Mouse (Mus musculus) spleen, adult 2 months (tissue): ENCODE data around the gene Aacs.

Source experiments
- CTCF ChIP-seq: fragments of 200-500 bp; IDR thresholded peaks from 2 replicates; pipeline ENCODE4 v1.5.1; 2011; ENCODE audit warnings: mild to moderate bottlenecking, inconsistent platforms; ENCODE audit not compliant: insufficient read depth, insufficient read length, insufficient replicate concordance; ENCODE audit errors: extremely low read depth
- POLR2A ChIP-seq: fragments of 200-500 bp; IDR thresholded peaks from 2 replicates; pipeline ENCODE4 v1.6.1; 2011; ENCODE audit warnings: low read depth, low read length, inconsistent platforms

DNA sequence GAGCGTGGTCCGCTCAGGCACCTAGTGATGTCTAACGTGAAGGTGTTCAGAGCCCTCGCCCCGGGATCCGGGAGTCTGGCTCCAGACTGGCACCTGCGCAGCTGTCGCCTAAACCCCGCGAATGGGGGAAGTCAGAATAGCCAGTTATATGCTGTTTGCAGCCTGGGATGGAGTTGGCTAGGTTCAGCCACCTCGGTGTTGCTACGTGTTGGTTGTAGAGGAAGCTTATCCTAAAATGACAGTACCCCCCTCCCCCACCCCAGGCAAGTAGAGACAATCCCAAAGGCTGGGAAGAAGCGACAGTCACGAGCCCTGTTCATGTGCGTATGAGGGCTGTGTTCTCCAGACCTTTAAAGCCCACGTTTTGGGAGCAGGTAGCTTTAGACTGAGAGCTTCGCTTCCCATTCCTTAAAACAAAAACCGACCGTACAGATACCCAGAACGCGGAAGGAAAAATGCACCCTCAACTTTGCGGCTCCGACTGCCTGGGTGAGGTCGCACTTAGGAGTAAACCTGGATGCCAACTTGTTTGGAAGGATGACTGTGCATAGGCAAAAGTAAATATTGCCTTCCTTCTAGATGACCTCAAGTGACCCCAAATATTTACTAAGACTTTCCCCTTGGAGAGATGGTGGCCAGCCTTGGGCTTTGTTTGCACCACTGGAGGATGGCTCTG, 57.7 kb downstream of the Aacs start:
- TF ChIP-seq POLR2A (no peak), CTCF (no peak)
